Mouse (Mus musculus): Measurements from ENCODE around the gene Aak1. TPM values are rescaled to one million over a fixed set of nuclear protein-coding genes. Genes with fewer than 3 reads are reported as not detected.
A peak's percentile ranks its signal among the peaks of the same experiment; 100 is the strongest.

Gene Aak1
- polyA plus RNA-seq, 1 experiment from 2014 or later, result 43.9 TPM

DNA sequence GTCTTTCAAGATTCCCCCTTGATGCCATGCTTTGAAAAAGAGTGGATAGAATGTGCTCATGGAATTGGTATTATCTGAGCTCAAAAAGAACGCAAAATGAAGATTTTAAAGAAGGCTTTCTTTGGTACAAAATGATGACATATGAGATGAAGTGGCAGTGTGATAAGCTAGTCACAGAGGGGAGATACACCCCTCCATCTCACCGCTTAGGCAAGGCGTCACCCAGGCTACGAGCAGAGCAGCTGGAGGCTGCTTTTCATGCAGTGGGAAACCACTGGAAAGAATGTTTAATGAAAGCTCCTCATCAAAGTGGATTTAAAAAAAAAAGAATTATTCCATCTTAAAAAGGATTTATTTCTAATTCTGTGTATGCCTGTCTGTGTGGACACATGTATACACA, 37.5 kb downstream of the Aak1 start:
- ATAC-seq (ENCODE audit: low FRiP score, low TSS enrichment), result no peak
- no peak overlapping the region for H3K4me2 ChIP-seq (ENCODE audit: low read length)
- H3K9ac ChIP-seq (replicated peaks; ENCODE audit: low read length), result no peak overlapping the region
- no peaks in the 10 kb centered on the region; the same call in 1 of the 2 replicates for H3K36me3 ChIP-seq (ENCODE audit: control insufficient read depth, insufficient read depth, low read length)
- no peak overlapping the region for H3K4me3 ChIP-seq (replicated peaks; ENCODE audit: low read depth, low read length)
- H3K27me3 ChIP-seq (ENCODE audit: control insufficient read depth, insufficient read depth, low read length), result no peaks in the 10 kb centered on the region
- H3K27ac ChIP-seq (replicated peaks; ENCODE audit: low read depth, low read length), result no peak overlapping the region
- 57% methylated on average over 4 of the region's 4 CpGs for WGBS
- peak; percentile 3 for DNase-seq
- H3K4me1 ChIP-seq (ENCODE audit: control insufficient read depth, insufficient read depth, low read length), result no peaks in the 10 kb centered on the region
- H3K9me3 ChIP-seq (ENCODE audit: control insufficient read depth, low read length), result no peaks in the 10 kb centered on the region

DNA sequence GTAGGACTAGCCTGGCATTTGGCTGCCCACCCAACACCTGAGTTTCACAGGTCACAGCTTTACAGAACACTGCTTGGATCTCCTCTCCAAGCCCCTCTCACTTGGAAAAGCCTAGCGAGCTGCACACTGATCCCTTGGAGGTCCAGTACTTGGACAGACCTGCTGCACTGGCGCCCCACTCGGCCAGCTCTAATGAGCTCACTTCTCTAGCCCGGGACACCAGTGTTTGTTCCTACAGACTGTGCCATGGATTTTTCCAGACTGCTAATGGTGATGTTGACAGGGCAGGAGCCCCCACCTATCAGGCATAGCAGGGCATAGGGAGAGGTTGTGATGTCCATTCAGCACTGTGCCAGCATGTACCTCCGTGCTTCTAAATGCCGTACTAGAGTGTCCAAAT, 48.2 kb downstream of the Aak1 start:
- H3K36me3 ChIP-seq (ENCODE audit: control insufficient read depth, insufficient read depth, low read length), result no peaks in the 10 kb centered on the region
- no peak overlapping the region for H3K4me3 ChIP-seq (replicated peaks; ENCODE audit: low read depth, low read length)
- no peak for ATAC-seq (ENCODE audit: low FRiP score, low TSS enrichment)
- no peak for DNase-seq
- no peaks in the 10 kb centered on the region for H3K9me3 ChIP-seq (ENCODE audit: control insufficient read depth, low read length)
- H3K27ac ChIP-seq (replicated peaks; ENCODE audit: low read depth, low read length), result no peak overlapping the region
- no peaks in the 10 kb centered on the region for H3K4me1 ChIP-seq (ENCODE audit: control insufficient read depth, insufficient read depth, low read length)
- 96% methylated on average over 6 of the region's 6 CpGs for WGBS
- H3K27me3 ChIP-seq (ENCODE audit: control insufficient read depth, insufficient read depth, low read length), result no peaks in the 10 kb centered on the region
- H3K9ac ChIP-seq (replicated peaks; ENCODE audit: low read length), result no peak overlapping the region
- no peak overlapping the region for H3K4me2 ChIP-seq (ENCODE audit: low read length)

DNA sequence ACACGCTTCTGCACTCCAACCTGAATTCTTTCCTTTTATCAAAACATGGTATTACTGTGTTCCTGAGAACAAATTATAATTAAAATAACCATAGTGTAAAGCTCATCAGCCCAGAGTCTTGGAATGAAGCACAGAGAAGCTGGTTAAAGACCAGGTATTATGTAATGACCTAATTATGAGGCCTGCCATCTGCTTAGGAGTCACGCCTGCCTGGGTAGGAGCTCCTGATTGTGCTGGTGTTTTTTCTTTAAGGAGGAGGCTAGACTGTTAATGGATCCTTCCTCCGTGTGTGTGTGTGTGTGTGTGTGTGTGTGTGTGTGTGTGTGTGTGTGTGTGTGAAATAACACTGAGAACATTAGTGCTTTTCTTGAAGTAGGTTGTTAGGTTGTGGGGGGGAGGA, 49.7 kb downstream of the Aak1 start:
- 79% methylated on average over 3 of the region's 3 CpGs for WGBS
- Histone ChIP-seq H3K4me1 (ENCODE audit: control insufficient read depth, insufficient read depth, low read length) (no peaks in the 10 kb centered on the region), H3K27ac (replicated peaks; ENCODE audit: low read depth, low read length) (no peak overlapping the region), H3K36me3 (ENCODE audit: control insufficient read depth, insufficient read depth, low read length) (no peaks in the 10 kb centered on the region), H3K9ac (replicated peaks; ENCODE audit: low read length) (no peak overlapping the region), H3K4me3 (replicated peaks; ENCODE audit: low read depth, low read length) (no peak overlapping the region), H3K9me3 (ENCODE audit: control insufficient read depth, low read length) (no peaks in the 10 kb centered on the region), H3K27me3 (ENCODE audit: control insufficient read depth, insufficient read depth, low read length) (no peaks in the 10 kb centered on the region), H3K4me2 (ENCODE audit: low read length) (no peak overlapping the region)
- DNase-seq (no peak), ATAC-seq (ENCODE audit: low FRiP score, low TSS enrichment) (no peak)

DNA sequence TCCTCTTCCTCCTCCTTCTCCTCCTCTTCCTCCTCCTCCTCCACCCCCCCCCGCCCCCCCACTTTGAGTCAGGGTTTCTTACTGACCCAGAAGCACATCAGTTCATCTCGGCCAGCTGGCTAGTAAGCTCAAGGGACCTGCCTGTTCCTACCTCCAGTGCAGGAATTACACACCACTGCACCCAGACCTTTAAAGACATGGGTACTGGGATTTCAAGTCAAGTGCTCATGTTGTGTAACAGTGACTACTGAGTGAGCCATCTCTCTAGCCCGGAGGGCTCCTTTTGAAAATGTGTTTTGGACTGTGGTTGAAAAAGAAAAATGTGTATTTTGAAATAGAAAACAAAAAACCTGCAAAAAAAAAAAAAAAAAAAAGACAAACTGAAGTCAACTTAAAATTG, 50.6 kb downstream of the Aak1 start:
- Histone ChIP-seq H3K27ac (replicated peaks; ENCODE audit: low read depth, low read length) (no peak overlapping the region), H3K27me3 (ENCODE audit: control insufficient read depth, insufficient read depth, low read length) (no peaks in the 10 kb centered on the region), H3K9me3 (ENCODE audit: control insufficient read depth, low read length) (no peaks in the 10 kb centered on the region), H3K4me2 (ENCODE audit: low read length) (no peak overlapping the region), H3K36me3 (ENCODE audit: control insufficient read depth, insufficient read depth, low read length) (no peaks in the 10 kb centered on the region), H3K4me1 (ENCODE audit: control insufficient read depth, insufficient read depth, low read length) (no peaks in the 10 kb centered on the region), H3K9ac (replicated peaks; ENCODE audit: low read length) (no peak overlapping the region), H3K4me3 (replicated peaks; ENCODE audit: low read depth, low read length) (no peak overlapping the region)
- 70% methylated on average over 3 of the region's 3 CpGs for WGBS
- DNase-seq (no peak), ATAC-seq (ENCODE audit: low FRiP score, low TSS enrichment) (no peak)

DNA sequence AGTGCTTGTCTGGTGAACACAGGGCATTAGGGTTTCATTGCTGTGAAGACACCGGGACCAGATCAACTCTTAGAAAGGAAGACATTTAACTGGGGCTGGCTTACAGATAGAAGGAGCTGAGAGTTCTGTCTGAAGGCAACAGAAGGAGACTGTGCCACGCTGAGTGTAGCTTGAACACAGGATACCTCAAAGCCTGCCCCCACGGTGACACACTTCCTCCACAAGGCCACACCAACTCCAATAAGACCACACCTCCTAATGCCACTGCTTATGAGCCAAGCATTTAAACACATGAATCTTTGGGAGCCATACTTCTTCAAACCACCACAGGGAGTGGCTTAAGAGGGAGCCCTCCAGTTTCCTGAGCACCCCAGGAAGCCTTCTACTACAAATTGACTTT, 51.2 kb downstream of the Aak1 start:
- ATAC-seq (ENCODE audit: low FRiP score, low TSS enrichment), result no peak
- Histone ChIP-seq H3K4me1 (ENCODE audit: control insufficient read depth, insufficient read depth, low read length) (no peaks in the 10 kb centered on the region), H3K4me2 (ENCODE audit: low read length) (no peak overlapping the region), H3K4me3 (replicated peaks; ENCODE audit: low read depth, low read length) (no peak overlapping the region), H3K27ac (replicated peaks; ENCODE audit: low read depth, low read length) (no peak overlapping the region), H3K9ac (replicated peaks; ENCODE audit: low read length) (no peak overlapping the region), H3K36me3 (ENCODE audit: control insufficient read depth, insufficient read depth, low read length) (no peaks in the 10 kb centered on the region), H3K27me3 (ENCODE audit: control insufficient read depth, insufficient read depth, low read length) (no peaks in the 10 kb centered on the region), H3K9me3 (ENCODE audit: control insufficient read depth, low read length) (no peaks in the 10 kb centered on the region)
- whole genome bisulfite sequencing, result 91% methylated on average over 3 of the region's 3 CpGs
- no peak for DNase-seq

DNA sequence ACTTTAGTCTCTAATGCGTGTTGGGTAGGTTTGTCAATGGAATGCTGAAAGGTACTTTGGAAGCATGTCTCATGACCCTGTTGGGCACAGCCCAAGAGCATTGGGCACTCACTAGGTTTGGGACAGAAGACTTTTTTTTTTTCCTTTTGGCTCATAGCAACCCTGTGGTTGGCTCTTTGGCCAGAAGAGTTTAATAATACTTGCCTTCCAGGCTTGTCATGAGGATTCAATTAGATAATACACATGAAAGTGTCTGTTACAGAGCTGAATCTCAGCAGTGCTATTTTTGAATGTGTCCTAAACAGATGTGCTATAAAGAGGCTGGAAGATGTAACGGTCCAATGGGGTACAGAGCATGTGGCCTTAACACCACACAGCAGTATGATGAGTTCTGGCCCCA, 56.2 kb downstream of the Aak1 start:
- WGBS, result 91% methylated on average over 2 of the region's 2 CpGs
- H3K4me1 ChIP-seq (ENCODE audit: control insufficient read depth, insufficient read depth, low read length), result no peaks in the 10 kb centered on the region
- no peaks in the 10 kb centered on the region for H3K36me3 ChIP-seq (ENCODE audit: control insufficient read depth, insufficient read depth, low read length)
- DNase-seq (no peak), ATAC-seq (ENCODE audit: low FRiP score, low TSS enrichment) (no peak)
- no peak overlapping the region for H3K4me3 ChIP-seq (replicated peaks; ENCODE audit: low read depth, low read length)
- no peak overlapping the region for H3K9ac ChIP-seq (replicated peaks; ENCODE audit: low read length)
- no peaks in the 10 kb centered on the region for H3K9me3 ChIP-seq (ENCODE audit: control insufficient read depth, low read length)
- no peaks in the 10 kb centered on the region for H3K27me3 ChIP-seq (ENCODE audit: control insufficient read depth, insufficient read depth, low read length)
- H3K27ac ChIP-seq (replicated peaks; ENCODE audit: low read depth, low read length), result no peak overlapping the region
- H3K4me2 ChIP-seq (ENCODE audit: low read length), result no peak overlapping the region

DNA sequence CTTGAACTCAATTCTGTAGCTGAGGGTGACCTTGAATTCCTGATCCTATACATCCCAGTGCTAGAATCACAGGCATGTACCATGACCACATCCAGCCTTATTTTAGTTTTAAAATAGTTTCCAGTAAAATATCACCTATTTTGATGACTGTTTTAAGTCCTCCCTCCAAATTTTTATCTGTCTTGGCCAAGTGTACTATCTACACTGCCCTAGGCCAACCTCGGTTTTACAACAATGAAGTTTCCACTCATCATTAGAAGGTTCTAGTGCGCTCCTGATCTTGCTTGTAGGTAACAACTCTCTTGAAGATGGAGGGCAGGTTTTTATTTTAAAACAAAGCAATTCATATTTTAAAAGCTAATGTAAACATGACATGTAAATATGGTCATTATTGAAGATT, 57.9 kb downstream of the Aak1 start:
- H3K27me3 ChIP-seq (ENCODE audit: control insufficient read depth, insufficient read depth, low read length), result no peaks in the 10 kb centered on the region
- ATAC-seq (ENCODE audit: low FRiP score, low TSS enrichment) (no peak), DNase-seq (no peak)
- H3K4me3 ChIP-seq (replicated peaks; ENCODE audit: low read depth, low read length), result no peak overlapping the region
- no peak overlapping the region for H3K4me2 ChIP-seq (ENCODE audit: low read length)
- H3K4me1 ChIP-seq (ENCODE audit: control insufficient read depth, insufficient read depth, low read length), result no peaks in the 10 kb centered on the region
- no peaks in the 10 kb centered on the region for H3K36me3 ChIP-seq (ENCODE audit: control insufficient read depth, insufficient read depth, low read length)
- no peaks in the 10 kb centered on the region for H3K9me3 ChIP-seq (ENCODE audit: control insufficient read depth, low read length)
- H3K27ac ChIP-seq (replicated peaks; ENCODE audit: low read depth, low read length), result no peak overlapping the region
- H3K9ac ChIP-seq (replicated peaks; ENCODE audit: low read length), result no peak overlapping the region
- 96% methylated on average over 2 of the region's 2 CpGs for WGBS

DNA sequence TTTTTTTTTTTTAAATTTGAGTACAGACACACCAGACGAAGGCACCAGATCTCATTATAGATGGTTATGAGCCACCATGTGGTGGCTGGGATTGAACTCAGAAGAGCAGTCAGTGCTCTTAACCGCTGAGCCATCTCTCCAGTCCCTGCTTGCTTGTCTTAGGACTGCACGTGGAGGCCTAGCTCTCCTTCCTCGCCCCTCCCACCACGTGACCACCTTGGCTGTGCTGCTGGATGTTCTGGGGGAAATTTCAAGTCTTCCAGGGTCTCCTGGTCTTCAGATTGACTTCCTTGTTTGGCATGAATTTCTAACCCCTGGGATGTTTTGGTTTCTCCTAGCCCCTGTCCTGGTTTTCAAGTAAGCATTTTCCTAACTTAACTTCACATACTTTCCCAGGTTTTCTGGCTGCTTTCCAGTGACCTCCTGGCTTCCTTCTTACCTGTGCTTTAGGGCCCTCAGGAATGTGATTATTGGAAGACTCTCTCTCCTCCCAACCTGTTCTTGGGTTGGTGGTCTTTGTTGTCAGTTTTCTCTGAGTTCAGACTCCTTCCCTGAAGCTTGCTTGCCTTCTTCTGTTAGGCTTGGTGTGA, 59.3 kb downstream of the Aak1 start:
- no peak overlapping the region for H3K4me3 ChIP-seq (replicated peaks; ENCODE audit: low read depth, low read length)
- no peak overlapping the region for H3K27ac ChIP-seq (replicated peaks; ENCODE audit: low read depth, low read length)
- no peaks in the 10 kb centered on the region for H3K9me3 ChIP-seq (ENCODE audit: control insufficient read depth, low read length)
- ATAC-seq (ENCODE audit: low FRiP score, low TSS enrichment) (no peak), DNase-seq (no peak)
- H3K36me3 ChIP-seq (ENCODE audit: control insufficient read depth, insufficient read depth, low read length), result no peaks in the 10 kb centered on the region
- H3K4me1 ChIP-seq (ENCODE audit: control insufficient read depth, insufficient read depth, low read length), result no peaks in the 10 kb centered on the region
- H3K4me2 ChIP-seq (ENCODE audit: low read length), result no peak overlapping the region
- no peak overlapping the region for H3K9ac ChIP-seq (replicated peaks; ENCODE audit: low read length)
- 80% methylated on average over 5 of the region's 5 CpGs for WGBS
- no peaks in the 10 kb centered on the region for H3K27me3 ChIP-seq (ENCODE audit: control insufficient read depth, insufficient read depth, low read length)

DNA sequence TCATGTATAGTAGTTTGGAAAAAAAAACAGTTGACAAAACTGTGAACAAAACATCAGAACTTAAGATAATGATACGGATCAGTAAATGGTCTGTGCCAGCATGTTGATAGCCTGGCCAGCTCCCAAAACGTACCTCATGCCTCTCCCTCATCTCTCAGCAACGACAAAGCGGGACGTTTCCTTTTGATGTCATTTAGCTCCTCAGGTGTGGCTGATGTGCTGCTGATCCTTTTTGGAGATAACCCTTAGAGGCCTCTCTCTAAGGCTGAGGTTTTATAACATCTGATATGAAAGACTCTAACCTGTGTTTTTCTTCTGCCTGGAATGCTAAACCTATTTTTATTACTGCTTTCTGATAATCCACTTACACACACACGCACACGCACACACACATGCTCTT, 60.6 kb downstream of the Aak1 start:
- Histone ChIP-seq H3K27me3 (ENCODE audit: control insufficient read depth, insufficient read depth, low read length) (no peaks in the 10 kb centered on the region), H3K4me2 (ENCODE audit: low read length) (no peak overlapping the region), H3K4me1 (ENCODE audit: control insufficient read depth, insufficient read depth, low read length) (no peaks in the 10 kb centered on the region), H3K36me3 (ENCODE audit: control insufficient read depth, insufficient read depth, low read length) (no peaks in the 10 kb centered on the region), H3K9me3 (ENCODE audit: control insufficient read depth, low read length) (no peaks in the 10 kb centered on the region), H3K4me3 (replicated peaks; ENCODE audit: low read depth, low read length) (no peak overlapping the region), H3K9ac (replicated peaks; ENCODE audit: low read length) (no peak overlapping the region), H3K27ac (replicated peaks; ENCODE audit: low read depth, low read length) (no peak overlapping the region)
- ATAC-seq (ENCODE audit: low FRiP score, low TSS enrichment) (no peak), DNase-seq (no peak)
- 89% methylated on average over 7 of the region's 7 CpGs for WGBS
